Mouse (Mus musculus) common myeloid progenitor, adult 5-6 weeks (primary cell): Measurements from ENCODE around the gene Scyl2. TPM values are rescaled to one million over a fixed set of nuclear protein-coding genes. Genes with fewer than 3 reads are reported as not detected.
A peak's percentile ranks its signal among the peaks of the same experiment; 100 is the strongest.
"Not testable (repeated sequence)": the region's sequence is repeated elsewhere in the genome, so short reads cannot be mapped to it uniquely, and the experiment has no call there.

Source experiments
- ATAC-seq: replicated peaks from 2 replicates; pipeline ENCODE4 v1.8.0; 2016; ENCODE audit warnings: low read depth, mild to moderate bottlenecking, moderate TSS enrichment, inconsistent platforms; ENCODE audit not compliant: poor library complexity, severe bottlenecking
- total RNA-seq: library from RNA; stranded (forward); fragments of 200-1000, 187-1606 nt; gene quantifications from 2 replicates; pipeline ENCODE4 v1.2.3, GENCODE M21; 2017

Gene Scyl2
- total RNA-seq, 1 experiment from 2014 or later = 36.7 TPM

- no peak for ATAC-seq
Observed at GRCm38 (mm10) chr10:89681706-89682105, 4.4 kb downstream of the Scyl2 start.

- no peak for ATAC-seq
Observed at GRCm38 (mm10) chr10:89680517-89680916, 5.6 kb downstream of the Scyl2 start.

- ATAC-seq = no peak
Observed at GRCm38 (mm10) chr10:89679448-89679847, 6.6 kb downstream of the Scyl2 start.

GRCm38 (mm10) chr10:89678054-89678453 is 8.0 kb downstream of the Scyl2 start:
- ATAC-seq = no peak

- ATAC-seq = no peak
Observed at GRCm38 (mm10) chr10:89676609-89677008, 9.5 kb downstream of the Scyl2 start.

- ATAC-seq = not testable (repeated sequence)
Observed at GRCm38 (mm10) chr10:89670371-89670770, 15.7 kb downstream of the Scyl2 start.

DNA sequence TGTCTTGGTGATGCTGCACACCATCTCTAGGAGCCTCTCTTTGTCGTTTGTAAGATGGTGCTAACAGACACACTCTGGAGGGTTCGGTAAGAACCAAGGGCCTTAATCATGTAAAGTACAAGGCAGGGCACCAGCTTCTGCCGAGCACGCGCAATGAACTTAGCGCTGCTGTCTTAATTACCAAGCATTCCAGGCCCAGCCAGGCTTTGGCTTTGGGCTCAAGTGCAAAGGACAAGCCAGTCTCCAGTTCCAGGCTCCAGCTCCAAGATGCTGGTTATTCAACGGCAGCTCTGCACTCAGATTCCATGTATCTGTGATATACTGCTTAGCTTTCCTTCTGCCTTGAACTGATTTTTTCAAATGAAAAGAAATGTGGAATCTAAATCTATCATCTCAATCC is 18.5 kb downstream of the Scyl2 start:
- no peak for ATAC-seq

- no peak for ATAC-seq
Observed at GRCm38 (mm10) chr10:89665679-89666078, 20.4 kb downstream of the Scyl2 start.

DNA sequence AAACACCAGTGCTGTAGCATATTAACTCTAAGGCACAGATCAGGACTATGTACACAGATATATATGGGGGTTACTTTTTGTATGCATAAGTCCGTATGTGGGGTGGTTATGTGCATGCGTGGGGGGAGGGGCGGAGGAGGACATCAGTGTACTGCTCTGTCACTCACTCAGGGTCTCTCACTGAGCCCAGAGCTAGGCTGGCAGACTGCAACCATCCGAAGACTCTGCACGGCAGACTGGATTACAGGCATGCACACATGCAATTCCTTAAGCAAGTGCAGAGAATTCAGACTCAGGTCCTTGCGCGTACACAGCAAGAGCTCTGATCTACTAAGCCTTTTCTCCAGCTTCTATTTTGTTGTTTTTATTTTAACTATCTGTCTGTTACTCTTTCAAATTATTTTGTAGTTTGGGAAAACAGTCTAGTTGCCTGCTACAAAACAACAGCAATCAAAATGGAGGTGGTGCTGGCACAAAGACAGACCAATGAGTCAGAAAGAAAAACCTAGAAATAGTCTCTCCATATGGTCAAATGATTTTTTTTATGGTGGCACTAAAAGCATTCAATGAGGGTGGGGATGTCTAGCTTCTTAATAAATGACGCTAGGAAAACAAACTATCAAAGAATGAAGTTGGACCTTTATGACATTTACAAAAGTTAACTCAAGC is 21.0 kb downstream of the Scyl2 start:
- ATAC-seq = no peak

DNA sequence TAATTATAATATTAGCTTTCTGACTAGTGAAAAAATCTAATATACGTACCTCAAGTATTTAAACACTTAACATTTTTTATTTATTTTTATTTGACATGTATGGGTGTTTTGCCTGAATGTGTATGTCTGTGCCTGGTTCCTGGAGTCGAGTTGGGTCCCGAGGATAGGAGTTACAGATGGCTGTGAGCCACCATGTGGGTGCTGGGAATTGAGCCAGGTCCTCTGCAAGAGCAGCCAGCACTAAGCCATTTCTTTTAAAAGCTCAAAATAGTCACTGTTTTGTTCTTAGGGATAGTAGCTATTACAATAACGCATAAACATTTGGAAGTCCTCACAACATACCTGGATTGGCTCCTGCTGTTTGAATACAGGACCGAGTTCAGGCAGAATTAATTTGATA is 29.7 kb downstream of the Scyl2 start:
- ATAC-seq = no peak

DNA sequence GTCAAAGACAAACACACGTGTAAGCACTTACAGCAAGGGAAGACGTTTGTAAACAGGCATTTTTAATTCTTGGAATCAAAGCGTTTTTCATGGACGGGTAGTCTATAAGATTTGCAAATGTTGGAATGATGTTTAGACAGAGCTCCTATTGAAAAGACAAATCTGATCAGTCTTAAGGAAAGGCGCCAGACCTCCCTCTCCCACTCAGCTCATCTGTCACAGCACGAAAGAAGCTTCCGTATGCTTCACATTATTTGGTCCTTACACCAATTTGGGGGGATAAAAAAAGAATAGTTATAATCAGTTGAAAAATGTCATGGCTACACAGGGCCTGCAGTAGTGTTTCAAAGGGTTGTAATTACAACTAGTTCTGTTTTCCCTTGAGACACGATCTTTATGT is 33.2 kb downstream of the Scyl2 start:
- no peak for ATAC-seq

GRCm38 (mm10) chr10:89651691-89652090 is 34.4 kb downstream of the Scyl2 start:
- no peak for ATAC-seq

GRCm38 (mm10) chr10:89646918-89647317 is 39.2 kb downstream of the Scyl2 start:
- no peak for ATAC-seq

GRCm38 (mm10) chr10:89637001-89637400 is 49.1 kb downstream of the Scyl2 start:
- no peak for ATAC-seq

DNA sequence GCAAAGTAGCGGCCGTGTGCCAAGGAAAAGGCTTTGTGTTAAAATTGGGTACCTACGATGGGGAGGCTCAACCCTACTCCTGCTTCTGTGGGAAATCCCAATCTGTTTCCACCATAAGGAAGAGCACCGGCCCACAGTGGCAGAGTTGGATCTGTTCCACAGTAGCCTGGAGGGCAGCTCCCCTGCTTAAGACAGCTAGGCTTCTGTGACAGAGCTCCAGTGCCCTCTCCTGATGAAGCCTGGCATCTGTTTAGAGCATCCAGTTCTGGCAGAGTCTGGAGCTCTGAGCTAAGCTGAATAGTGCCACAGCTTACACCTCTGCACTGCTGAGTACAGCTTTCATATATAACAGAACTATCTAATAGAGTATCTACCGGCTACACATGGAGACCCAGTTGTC is 51.1 kb downstream of the Scyl2 start:
- peak; percentile 87 for ATAC-seq

DNA sequence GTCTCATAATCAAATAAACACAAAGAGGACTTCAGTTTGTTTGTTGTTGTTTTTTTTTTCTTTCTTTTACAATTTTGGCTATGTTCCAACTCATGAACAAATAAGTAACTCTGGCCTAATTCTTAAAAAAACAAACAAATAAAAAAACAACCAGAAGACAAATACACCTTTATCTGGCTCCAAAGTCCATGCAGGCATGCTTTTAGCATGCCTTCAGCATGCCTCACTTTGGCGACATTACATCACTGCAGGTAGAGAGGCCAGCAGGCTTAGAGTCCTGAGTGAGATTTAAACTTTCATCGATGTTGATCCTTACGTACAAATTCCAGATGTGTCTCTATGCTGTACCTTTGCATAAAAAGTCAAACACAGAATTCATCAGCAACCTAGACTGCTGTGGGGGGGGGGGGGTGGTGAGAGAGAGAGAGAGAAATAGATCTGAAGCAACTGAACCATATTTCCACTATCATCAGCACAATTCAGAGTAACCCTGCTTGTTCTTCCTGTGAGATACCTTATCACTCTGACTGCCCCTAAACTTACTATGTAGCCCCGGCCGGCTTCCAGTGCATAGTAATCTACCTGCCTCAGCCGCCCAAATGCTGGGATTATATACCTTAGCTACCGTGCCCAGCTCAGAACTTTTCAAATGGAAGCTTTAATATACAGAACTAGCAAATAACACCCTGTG is 52.2 kb downstream of the Scyl2 start:
- ATAC-seq = no peak

DNA sequence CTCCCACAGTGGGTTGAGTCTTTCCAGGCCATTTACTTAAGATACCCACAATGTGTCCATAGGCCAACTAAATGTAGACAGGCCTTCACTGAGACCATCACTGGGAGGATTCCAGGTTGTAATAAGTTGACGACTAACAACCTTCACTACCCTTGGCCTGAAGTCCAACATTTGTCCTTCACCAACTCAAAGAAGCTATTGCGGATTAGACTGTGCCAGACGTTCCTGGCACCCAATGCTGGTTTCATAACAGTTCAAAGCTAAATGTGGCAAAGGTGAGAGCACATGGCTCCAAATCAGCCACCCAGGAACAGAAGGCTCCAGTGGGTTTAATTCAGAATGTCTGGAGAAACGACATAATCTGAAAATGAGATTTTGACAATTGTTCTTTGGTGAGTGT is 53.0 kb downstream of the Scyl2 start:
- no peak for ATAC-seq

DNA sequence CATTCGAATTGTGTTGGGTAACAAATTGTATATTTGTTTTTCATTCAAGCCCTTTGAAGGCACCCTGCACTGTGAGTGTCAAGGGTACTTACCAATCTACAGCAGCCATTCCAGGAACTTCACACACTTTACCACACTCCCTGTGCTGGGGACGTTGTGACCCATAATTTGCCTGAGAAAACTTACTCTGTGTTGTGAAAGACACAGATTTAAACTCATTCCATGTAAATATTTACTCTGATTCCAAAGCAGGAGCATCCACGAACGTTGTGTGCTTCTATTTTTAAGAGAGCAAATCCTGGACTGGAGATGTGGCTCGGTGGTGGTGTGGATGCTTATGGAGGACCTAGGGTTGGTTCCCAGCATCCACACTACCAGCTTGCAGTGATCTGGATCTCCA is 54.3 kb downstream of the Scyl2 start:
- ATAC-seq = no peak

- ATAC-seq = no peak
Observed at GRCm38 (mm10) chr10:89630564-89630963, 55.5 kb downstream of the Scyl2 start.

- ATAC-seq = peak; percentile 91
Observed at GRCm38 (mm10) chr10:89630052-89630451, 56.0 kb downstream of the Scyl2 start.

DNA sequence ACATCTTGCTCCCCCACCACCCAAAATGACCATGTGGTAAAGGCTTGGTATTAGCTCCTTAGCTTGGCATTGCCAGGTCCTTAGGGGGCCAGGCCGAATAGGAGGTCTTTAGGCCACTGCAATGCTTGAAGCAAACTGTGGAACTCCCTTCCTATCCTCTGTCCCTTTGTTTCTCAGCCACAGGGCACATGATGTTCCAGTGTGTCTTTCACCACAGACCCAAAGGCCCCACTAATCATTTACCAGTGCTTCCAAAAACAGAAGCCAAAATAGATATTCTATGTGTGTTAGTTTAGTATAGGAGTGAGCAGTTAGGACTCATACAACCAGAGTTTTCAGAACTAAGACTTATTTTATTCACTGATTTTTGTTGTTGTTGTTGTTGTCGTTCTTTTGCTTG is 59.4 kb downstream of the Scyl2 start:
- no peak for ATAC-seq

GRCm38 (mm10) chr10:89624196-89624595 is 61.9 kb downstream of the Scyl2 start:
- no peak for ATAC-seq
